Mouse (Mus musculus) T-helper 17 cell (primary cell): ENCODE measurements at regions not wholly inside any gene's neighbourhood (a gene's known extent, or its start where the extent isn't known, plus 50 kb on each side); places are given as distances from the start of the nearest gene placed in this dataset.

Experiments
- in situ Hi-C, 2 experiments: fragments of 300-600 bp; cut with MboI, MseI; formaldehyde crosslinking; loops; 1 replicate in 1 of 2; 2 replicates in 1 of 2; pipeline ENCODE4 v1.15.1; 2025; ENCODE audit warnings: high pct_unique_total_duplicates in 2 of 2

DNA sequence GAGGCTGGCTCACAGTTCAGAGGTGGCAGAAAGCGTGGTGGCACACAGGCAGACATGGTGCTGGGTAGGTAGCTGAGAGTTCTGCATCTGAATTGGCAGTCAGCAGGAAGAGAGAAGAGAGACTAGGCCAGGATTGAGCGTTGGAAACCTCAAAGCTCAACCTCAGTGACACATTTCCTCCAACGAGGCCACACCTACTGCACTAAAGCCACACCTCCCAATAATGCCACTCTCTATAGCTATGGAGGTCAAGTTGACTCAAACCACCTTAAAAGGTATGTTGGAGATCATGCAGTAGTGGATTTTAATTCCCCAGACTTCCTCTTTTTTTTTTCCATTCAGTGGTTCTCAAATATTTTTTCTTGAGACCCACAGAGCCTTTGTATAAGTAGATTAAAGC is 57.1 kb downstream of the Ccdc54 start:
- in situ Hi-C loops, result loop anchor here in 1 of 2 experiments (5.0 kb wide), 2 partner anchors 62 to 203 kb away; no protein-coding TSS in a partner anchor

DNA sequence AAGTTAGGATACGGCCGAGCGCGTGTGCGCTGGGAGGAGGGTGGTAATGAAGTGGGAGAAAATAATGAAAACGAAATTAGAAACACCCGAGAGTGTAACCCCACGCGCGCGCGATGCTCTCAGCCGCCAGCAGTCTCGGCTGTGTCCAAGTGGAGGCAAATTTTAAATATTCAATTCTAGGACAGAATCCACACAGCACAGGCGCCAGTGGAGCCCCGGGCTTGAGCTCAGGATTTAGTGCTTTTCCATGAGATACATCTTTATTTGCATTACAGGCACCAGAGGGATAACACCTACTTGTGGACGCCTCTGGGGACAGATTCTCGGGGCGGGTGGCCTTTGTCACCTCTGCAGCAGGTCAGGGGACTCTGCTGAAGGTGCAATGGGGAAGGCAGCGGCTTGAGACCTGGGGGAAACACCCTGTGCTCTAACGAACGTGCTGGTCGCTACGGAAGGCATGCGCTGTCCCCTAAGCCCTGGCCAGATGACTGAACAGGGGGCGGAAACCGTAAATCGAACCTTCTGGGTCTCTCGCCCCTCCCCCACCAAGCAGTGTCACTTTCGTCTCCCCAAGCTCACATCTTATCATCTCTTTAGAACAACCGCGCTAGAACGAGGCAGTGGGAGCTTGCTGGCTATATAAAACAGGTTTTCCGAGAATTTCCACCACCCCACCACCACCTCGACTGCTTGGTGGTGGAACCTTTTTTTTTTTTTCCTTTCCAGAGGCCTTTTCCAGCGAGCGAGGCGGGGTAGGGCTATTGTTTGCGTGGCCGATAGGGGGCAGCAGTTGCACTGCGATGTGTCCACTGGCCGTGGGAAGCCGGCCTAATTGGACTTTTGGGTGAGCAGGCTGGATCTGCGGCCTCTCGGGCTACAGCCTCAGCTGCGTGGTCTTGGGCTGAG is 61.2 kb downstream of the Ccdc54 start:
- in situ Hi-C loops, result loop anchor here (5.0 kb wide), 4 partner anchors 57 to 208 kb away; no protein-coding TSS in a partner anchor

DNA sequence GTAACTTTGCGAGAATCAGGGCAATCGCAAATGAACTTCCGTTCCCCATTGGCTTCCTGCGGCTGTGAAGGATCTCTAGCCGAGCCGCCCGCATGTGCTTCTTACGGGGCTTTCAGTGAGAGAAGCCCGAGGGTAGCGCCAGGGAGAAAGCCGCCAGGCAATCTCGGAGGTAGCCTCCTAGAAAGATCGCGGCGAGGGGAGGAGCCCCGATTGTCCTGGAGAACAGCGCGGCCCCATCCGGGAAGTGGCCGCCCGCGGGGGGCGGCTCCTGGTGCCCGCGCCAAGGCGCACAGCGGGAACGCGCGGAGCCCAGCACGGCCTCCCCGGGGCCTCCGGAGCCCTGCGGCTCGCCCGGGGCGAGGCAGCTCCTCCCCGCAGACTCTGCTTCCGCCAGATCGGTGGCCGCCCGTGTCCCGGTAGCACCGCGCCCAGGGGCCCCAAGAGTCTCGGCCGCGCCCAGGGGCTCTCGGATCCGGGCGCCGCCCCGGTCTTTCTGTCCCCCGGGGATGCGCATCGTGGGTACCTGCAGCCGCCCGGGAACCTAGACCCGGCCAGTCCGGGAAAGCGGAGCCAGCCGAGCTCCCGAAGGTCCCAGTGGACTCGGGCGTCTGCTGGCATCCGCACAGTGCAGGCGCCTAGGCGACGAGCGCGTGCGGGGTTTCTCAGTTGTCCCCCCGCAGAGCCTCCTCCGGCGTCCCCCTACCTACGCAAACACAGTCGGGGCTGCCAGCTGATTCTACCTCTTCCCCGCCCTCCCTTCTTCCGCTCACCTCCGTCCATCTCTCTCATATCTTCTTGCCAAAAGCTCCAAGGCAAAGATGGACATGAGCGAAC is 62.1 kb downstream of the Ccdc54 start:
- in situ Hi-C loops, result loop anchor here in 1 of 2 experiments (5.0 kb wide), 2 partner anchors 92 to 203 kb away; no protein-coding TSS in a partner anchor

DNA sequence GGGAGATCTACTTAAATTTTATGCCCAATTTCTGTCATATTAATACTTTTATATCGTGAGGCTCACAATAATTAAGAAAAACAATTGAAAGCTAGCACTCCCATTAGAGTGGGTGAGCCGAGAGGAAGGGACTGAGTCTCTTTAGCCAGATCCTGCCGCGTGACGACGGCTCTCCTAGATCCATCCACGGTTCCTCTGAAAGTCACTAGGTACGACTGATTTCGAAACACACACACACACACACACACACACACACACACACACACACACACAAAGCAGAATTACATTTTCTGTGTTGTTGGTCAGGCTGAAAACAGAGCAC is 62.6 kb downstream of the Ccdc54 start:
- in situ Hi-C loops, result loop anchor here in 1 of 2 experiments (5.0 kb wide), 2 partner anchors 91 to 204 kb away; no protein-coding TSS in a partner anchor

DNA sequence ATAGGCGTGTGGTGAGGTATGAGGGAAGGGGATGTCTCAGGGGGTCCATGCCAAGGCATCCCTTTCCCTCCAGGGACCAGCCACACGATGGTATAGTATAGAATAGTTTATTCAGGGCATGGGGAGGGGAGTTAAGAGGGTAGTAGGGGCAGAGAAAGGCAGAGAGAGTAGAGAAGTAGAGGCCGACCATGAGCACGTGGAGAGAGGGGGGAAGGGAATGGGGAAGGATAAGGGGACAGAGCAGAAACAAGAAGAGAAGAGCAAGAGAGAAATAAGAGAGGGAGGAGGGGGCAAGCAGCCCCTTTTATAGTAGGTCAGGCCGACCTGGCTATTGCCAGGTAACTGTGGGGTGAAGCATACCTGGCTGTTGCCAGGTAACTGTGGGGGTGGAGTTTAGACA is 64.0 kb downstream of the Ccdc54 start:
- in situ Hi-C loops, result loop anchor here in 1 of 2 experiments (5.0 kb wide), 2 partner anchors 90 to 205 kb away; no protein-coding TSS in a partner anchor

DNA sequence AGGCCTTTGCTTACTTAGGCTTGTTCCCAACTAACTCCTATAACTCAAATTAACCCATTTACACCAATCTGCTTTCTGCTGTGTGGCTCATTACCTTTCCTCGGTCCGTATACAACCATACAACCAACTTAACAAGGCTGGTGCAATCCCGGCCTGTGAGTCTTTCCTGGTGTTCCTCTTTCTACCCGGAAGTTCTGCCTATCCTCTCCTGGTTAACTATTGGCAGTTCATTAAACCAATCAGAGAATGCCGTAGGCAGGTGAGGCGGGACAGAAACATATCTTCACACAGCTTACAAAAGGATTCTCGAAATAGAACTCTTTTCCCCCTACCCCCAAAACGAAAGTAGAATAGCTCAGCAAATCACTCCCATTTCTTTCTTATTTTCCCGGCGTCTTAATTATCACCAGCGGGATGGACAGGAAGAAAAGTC is 65.0 kb downstream of the Ccdc54 start:
- in situ Hi-C loops, result loop anchor here in 1 of 2 experiments (5.0 kb wide), 2 partner anchors 89 to 206 kb away; no protein-coding TSS in a partner anchor

DNA sequence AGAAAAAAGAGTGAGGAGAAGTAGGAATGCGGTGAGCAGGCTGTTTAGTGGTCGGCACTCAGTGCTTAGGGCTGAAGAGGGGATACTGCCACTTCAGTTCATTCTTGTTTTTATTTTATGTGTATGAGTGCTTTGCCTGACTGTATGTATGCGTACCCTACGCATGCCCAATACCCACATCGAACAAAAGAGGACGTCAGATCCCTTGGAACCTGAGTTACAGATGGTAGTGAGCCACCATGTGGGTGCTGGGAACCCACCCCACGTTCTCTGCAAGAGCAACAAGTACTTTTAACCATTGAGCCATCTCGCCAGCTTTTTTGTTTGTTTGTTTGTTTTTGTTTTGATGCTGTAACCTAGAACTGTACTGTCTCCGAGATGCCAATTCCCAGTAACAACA is 65.5 kb downstream of the Ccdc54 start:
- in situ Hi-C loops, result loop anchor here in 1 of 2 experiments (5.0 kb wide), 2 partner anchors 88 to 207 kb away; no protein-coding TSS in a partner anchor

DNA sequence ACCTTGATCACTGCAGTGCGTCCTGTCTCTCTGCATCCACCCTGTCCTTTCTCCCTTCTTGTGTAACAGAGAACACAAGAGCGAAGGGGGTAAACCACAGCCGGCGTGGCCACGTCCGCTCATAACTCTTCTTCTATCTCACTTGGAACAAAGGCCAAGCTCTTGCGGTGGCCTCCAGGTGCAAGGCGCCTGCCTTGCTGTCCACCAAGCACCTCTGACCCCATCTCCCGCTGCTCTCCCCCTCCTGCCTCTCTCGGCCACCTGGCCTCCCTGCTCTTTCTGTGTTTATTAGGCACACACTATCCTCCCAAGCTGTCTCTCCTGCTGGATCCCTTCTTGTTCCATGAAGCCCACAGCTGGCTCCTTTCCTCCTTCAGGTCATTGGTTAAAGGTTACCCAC is 71.3 kb downstream of the Ccdc54 start:
- in situ Hi-C loops, result loop anchor here in 1 of 2 experiments (5.0 kb wide), 1 partner anchor 72 kb away; no protein-coding TSS in a partner anchor

DNA sequence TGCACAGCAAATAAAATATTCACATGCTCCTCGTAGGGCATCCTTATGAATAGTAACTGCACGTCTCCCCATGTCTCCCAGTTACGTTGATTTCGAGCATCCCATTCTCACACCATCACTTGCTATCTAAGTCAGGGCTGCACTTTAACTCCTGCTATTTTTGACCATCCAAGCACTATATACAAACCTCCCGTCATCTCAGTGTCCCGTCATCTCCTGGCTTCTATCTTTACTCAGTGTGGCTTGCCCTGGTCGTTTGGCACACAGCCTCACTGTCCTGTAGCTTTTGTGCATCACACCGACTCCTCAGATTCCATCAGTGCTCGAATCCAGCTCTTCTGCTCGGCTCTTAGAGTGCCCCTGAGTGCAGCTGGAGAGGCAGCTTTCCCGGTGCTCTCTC is 74.4 kb downstream of the Ccdc54 start:
- in situ Hi-C loops, result loop anchor here in 1 of 2 experiments (5.0 kb wide), 1 partner anchor 69 kb away; no protein-coding TSS in a partner anchor

DNA sequence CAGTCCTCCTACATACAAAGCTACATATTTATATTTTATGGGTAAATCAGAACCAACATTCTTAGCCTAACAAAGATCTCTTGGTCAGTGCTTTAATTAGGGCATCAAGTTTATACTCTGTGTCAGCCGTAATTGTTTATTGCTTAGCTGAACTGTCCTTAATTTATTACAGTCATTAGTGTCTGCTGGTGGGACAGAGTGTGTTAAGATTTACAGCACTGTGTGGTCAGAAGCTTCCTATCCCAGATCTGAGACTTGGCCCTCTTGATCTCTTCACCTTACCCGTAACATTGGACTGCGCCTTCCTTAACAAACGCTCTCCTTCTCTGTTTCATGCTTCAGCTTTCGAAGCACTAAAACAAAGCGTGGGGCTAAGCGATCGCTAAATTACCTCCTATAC is 75.9 kb downstream of the Ccdc54 start:
- in situ Hi-C loops, result loop anchor here in 1 of 2 experiments (5.0 kb wide), 1 partner anchor 68 kb away; no protein-coding TSS in a partner anchor

DNA sequence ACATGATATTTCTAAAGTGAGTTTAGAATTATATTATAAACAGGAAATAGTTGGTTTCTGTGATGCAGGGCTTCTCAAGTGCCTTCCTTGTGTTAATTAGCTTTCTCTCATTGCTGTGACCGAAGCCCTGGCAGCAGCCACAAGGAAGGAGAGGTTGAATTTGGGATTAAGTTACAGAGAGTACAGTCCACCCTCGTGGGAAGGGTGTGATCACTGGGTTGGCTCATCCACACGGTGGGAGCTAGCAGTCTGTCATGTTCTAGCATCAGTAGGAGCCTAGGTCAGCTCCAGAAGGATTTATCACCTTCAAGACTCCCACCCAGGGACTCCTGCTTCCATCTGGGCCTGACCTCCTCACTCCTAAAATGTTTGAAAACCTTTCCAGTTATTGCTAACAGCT is 78.9 kb downstream of the Ccdc54 start:
- in situ Hi-C loops, result no loop called here

DNA sequence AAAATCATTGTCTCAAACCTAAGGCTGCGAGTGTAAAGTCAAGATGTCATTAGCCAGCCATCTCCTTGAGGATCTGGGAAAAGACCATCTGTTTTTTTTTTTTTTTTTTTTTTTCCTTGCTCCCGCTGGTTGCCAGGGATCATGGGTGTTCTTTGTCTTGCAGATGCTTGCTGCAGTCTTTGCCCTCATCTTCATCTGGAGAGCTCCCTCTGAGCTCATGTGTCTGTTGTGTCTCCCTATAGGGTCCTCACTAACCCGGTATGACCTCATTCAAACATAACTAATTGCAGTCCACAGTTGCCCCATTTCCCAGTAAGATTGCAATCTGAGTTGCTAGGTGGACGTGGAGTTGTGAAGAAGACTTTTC is 77.3 kb upstream of the Bbx start:
- in situ Hi-C loops, result no loop called here

DNA sequence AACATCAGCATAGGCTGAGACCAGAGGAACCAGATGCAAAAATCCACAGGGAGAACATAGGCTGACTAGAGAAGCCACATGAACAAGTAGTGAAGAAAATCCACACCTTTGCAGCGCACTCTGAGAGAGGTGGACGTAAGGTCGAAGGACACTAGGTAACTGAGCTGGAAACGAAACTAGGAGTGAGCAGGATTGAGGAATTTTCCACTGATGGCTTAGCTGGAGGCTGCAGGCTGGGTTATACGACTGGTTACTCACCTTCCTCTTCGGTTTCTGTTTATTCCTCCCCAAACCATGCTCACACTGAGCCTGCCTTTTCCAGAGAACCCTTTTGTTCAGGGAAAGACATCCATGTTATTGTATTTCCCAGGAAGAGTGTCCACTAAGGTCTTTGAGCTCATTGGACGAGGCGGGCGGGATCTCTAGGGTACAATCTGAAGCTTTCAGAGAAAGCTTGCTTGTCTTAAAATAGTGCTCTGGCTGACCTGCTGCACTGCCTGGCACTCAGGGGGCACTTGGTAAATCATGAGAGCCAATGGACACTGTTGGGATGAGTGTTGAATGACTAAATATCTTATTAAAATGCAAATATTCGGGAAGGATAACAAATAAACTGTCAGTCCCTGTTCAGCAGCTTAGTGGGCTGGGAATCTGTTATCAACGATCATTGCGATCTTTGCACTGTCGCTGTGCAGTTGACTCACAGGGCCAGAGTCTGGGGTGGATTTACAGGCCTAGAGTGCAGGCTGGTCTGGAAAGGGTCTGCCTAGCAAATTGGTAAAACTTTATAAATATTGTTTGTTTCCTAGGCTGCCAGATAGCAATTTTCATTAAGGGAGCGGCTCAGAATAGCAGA is 76.7 kb upstream of the Bbx start:
- in situ Hi-C loops, result no loop called here

DNA sequence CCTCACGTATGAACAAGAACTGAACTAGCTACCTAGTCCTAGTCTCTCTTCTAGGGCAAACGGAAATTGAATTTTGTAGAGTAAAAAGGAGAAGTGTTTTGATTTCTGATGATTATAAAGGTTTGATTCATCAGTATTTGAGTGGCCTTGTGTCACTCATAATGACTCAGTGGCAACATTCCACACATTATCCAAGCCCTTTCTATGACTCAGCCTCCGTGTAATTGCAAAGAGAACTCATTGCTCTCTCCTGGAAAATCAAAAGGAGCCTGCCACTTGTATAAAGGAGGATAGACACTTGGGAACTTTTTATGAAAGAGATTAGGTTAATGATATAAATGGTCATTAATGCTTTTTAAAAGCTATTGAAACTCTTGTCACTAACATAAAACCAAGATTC is 72.4 kb upstream of the Bbx start:
- in situ Hi-C loops, result no loop called here

DNA sequence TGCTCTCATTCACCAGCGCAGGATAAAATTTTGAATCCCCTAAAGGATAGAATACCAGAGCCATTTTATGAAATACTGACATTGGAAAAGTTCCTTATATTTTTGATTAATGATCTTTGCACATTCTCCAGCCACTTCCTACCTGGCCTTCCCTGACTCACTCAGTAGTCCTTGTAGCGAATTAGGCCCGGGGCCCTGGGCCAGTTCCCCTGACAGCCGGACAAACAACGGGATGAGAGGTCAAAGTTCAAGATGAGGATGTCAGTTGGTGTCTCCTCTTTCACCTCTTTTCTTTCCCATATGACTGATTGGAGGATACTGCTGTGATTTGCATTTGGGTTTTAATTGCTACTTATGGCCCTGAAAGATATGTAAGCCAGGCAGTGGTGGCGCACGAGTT is 66.7 kb upstream of the Bbx start:
- in situ Hi-C loops, result no loop called here

DNA sequence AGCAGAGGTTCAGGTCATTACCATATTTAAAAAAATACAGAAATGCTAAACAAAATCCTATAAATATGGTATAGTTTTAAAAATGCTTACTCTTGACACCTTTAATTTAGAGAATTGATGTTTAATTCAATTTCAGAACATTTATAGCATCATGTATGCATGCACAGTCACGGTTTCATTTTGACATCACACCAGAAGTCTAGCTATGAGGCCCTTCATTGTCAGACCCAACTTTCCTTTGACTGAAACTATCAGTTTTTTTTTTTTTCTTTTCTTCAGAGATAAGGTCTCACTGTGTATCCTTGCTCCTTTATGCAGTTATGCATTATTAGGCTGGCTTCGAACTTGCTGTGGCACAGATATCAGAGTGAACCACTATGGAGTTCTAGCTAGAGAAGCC is 61.5 kb upstream of the Bbx start:
- in situ Hi-C loops, result no loop called here

DNA sequence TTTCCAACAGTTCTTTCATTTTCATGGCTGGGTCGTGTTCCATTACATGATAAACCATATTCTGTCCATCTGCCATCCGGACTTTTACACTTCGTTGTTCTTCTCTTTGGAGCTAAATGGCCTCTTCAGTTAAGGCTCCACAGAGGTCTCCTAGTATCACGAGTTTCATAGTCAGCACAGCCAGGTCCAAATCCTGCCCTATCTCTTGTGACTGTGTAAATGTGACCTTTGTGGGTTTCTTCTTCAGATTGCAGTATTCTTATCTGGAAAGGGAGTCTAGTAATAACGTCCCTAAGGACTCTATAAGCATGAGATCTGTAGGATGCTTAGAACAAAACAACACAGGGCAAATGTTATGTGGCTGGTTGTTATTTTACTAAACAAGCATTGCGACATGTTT is 57.1 kb upstream of the Bbx start:
- in situ Hi-C loops, result no loop called here

DNA sequence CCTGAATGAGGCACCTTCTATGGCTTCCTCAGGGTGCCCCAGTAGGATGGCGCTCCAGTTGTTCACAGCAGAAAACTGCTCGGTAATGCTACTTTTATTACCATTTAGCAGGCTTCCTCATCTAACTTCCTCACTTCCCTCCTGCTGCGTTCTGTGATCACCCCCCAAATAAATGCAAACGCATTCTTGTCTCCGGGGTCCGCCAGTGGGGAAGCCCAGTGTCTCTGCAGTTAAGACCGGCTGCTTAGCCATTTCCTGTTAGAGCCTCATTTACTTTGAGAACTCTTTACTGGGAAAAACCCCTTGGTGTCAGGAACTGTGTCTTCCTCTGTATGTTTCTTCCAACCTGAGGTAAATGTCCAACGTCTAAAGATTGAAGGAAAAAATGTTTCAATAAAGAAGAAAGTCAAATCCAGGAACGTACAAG is 50.2 kb upstream of the Bbx start:
- in situ Hi-C loops, result no loop called here
